14 mouse cellular contexts compared by ENCODE assay signal in genomic region chr6:146544622-146545021, GRCm38 (mm10). TPM values are rescaled to one million over a fixed set of nuclear protein-coding genes. Genes with fewer than 3 reads are reported as not detected.
DNase-seq lines count a peak whose midpoint lies in the region; ATAC-seq and TF ChIP-seq lines count a peak whose summit lies in the region.
"Had no signal": no experiment of that assay in that cellular context is flagged by ENCODE, and none has a peak within 500 bp of the region (broad histone marks: within the 10 kb centered on the region; RNA-seq: fewer than 3 reads in every experiment).

No protein-coding gene starts in this region.

- no peaks in the 10 kb centered on the region for H3K79me2 ChIP-seq in CH12.LX (replicated peaks; ENCODE audit: control insufficient read depth, extremely low read depth, insufficient read depth, poor library complexity, severe bottlenecking)

- TF ChIP-seq CTCF in liver, postnatal 0 days (IDR thresholded peaks at IDR 0.05; ENCODE audit: low read depth) = peak; percentile 35
- TF ChIP-seq CTCF in CH12.LX (conservative IDR thresholded peaks at IDR 0.05 in 1 of 2, IDR thresholded peaks at IDR 0.05 in 1 of 2; ENCODE audit: low read depth in 2 of 2, low read length in 2 of 2) = peak in 1 of 2 experiments; percentile 39; a peak in 2 of 4 replicates

- no peak for ATAC-seq in heart, embryonic 12.5 days (ENCODE audit: insufficient number of reproducible peaks, low FRiP score)
- no peak for ATAC-seq in liver, postnatal 0 days
- no peak for ATAC-seq in liver, embryonic 11.5 days (replicated peaks; ENCODE audit: low FRiP score)
- ATAC-seq: midbrain, embryonic 16.5 days had no signal

- H3K4me2 ChIP-seq in heart, embryonic 12.5 days = no peak overlapping the region
- no peak overlapping the region for H3K4me2 ChIP-seq in liver, postnatal 0 days (ENCODE audit: low read depth, low read length)
- no peak overlapping the region for H3K4me2 ChIP-seq in liver, embryonic 11.5 days
- H3K4me2 ChIP-seq in CH12.LX (ENCODE audit: insufficient read depth, low read depth, poor library complexity, severe bottlenecking) = no peak overlapping the region
- H3K4me2 ChIP-seq: liver, embryonic 13.5 days; neural tube, embryonic 13.5 days had no signal

- peak overlapping the region; percentile 94 for H3K27ac ChIP-seq in heart, embryonic 12.5 days (ENCODE audit: poor library complexity, severe bottlenecking)
- no peak overlapping the region for H3K27ac ChIP-seq in liver, postnatal 0 days (ENCODE audit: low read depth)
- no peak overlapping the region for H3K27ac ChIP-seq in liver, embryonic 11.5 days (ENCODE audit: low read depth, low read length)
- H3K27ac ChIP-seq in CH12.LX (ENCODE audit: insufficient read depth, low read depth) = no peak overlapping the region
- H3K27ac ChIP-seq: liver, embryonic 13.5 days; neural tube, embryonic 13.5 days had no signal

- H3K4me1 ChIP-seq in heart, embryonic 12.5 days (replicated peaks) = peaks cover 22% of the 10 kb centered on the region
- no peaks in the 10 kb centered on the region for H3K4me1 ChIP-seq in liver, postnatal 0 days (ENCODE audit: insufficient read depth)
- H3K4me1 ChIP-seq in liver, embryonic 11.5 days (replicated peaks; ENCODE audit: control insufficient read depth, insufficient read depth, low read length) = no peaks in the 10 kb centered on the region
- H3K4me1 ChIP-seq in CH12.LX (ENCODE audit: control insufficient read depth in 1 of 2, insufficient read depth in 2 of 2) = no peaks in the 10 kb centered on the region
- H3K4me1 ChIP-seq: liver, embryonic 13.5 days; neural tube, embryonic 13.5 days had no signal

- H3K27me3 ChIP-seq in heart, embryonic 12.5 days (replicated peaks) = no peaks in the 10 kb centered on the region
- H3K27me3 ChIP-seq in liver, postnatal 0 days (ENCODE audit: insufficient read depth, low read length) = no peaks in the 10 kb centered on the region
- H3K27me3 ChIP-seq in liver, embryonic 11.5 days (replicated peaks; ENCODE audit: control insufficient read depth, insufficient read depth, low read length) = no peaks in the 10 kb centered on the region
- no peaks in the 10 kb centered on the region for H3K27me3 ChIP-seq in CH12.LX (replicated peaks)
- H3K27me3 ChIP-seq: liver, embryonic 13.5 days; neural tube, embryonic 13.5 days had no signal

- peak; percentile 34 for TF ChIP-seq RAD21 in CH12.LX (IDR thresholded peaks at IDR 0.05; ENCODE audit: low read depth, low read length)

- no peak overlapping the region for H3K9ac ChIP-seq in heart, embryonic 12.5 days
- H3K9ac ChIP-seq in liver, postnatal 0 days (replicated peaks) = no peak overlapping the region
- H3K9ac ChIP-seq in liver, embryonic 11.5 days (ENCODE audit: low read depth, low read length) = no peak overlapping the region
- no peak overlapping the region for H3K9ac ChIP-seq in CH12.LX (ENCODE audit: insufficient read depth, low read depth)
- H3K9ac ChIP-seq: liver, embryonic 13.5 days; neural tube, embryonic 13.5 days had no signal

- WGBS in heart, embryonic 12.5 days = 84% methylated on average over 1 of the region's 1 CpGs
- WGBS in liver, postnatal 0 days (ENCODE audit: insufficient replicate concordance) = 79% methylated on average over 1 of the region's 1 CpGs
- WGBS in liver, embryonic 11.5 days = 89% methylated on average over 1 of the region's 1 CpGs

- DNase-seq in heart, postnatal 4 days = no peak
- no peak for DNase-seq in liver, postnatal 0 days
- DNase-seq in liver, embryonic 11.5 days (ENCODE audit: low spot score) = no peak
- DNase-seq in CH12.LX (ENCODE audit: extremely low read depth) = no peak
- DNase-seq in induced T-regulatory cell, adult 2 months (ENCODE audit: low read depth) = peak; percentile 35
- no peak for DNase-seq in gastrocnemius, adult 8-10 months (ENCODE audit: low spot score in 2 of 2)
- DNase-seq in right cerebral cortex, postnatal 36 days (ENCODE audit: low spot score in 2 of 2) = no peak
- DNase-seq: cerebellum, adult 11 months; kidney, adult 9 months; liver, embryonic 13.5 days; thymus, adult 2 months had no signal

- dilution Hi-C loops in CH12.LX (cut with MboI; ENCODE audit: extremely low pct_ligation_motif_present, extremely low pct_unique_long_range_greater_than_20kb, low sequenced_read_pairs) = no loop called here

- peaks cover 30% of the 10 kb centered on the region for H3K36me3 ChIP-seq in heart, embryonic 12.5 days
- H3K36me3 ChIP-seq in liver, postnatal 0 days (replicated peaks; ENCODE audit: insufficient read depth, low read length) = peaks cover 2% of the 10 kb centered on the region; the same call in 1 of the 2 replicates
- H3K36me3 ChIP-seq in liver, embryonic 11.5 days (ENCODE audit: control insufficient read depth, insufficient read depth, low read length) = peaks cover 4% of the 10 kb centered on the region
- peaks cover 3 to 28% of the 10 kb centered on the region in 2 experiments for H3K36me3 ChIP-seq in CH12.LX (replicated peaks in 1 of 2; ENCODE audit: control insufficient read depth in 1 of 2, insufficient read depth in 1 of 2, low read length in 1 of 2)

- no peak for TF ChIP-seq EP300 in liver, postnatal 0 days (IDR thresholded peaks at IDR 0.05; ENCODE audit: low read depth)
- no peak for TF ChIP-seq EP300 in CH12.LX (IDR thresholded peaks at IDR 0.05; ENCODE audit: low read length)

- no peak for TF ChIP-seq POLR2A in CH12.LX (IDR thresholded peaks at IDR 0.05; ENCODE audit: low read depth, low read length)

- in situ Hi-C loops in CH12.LX (cut with MboI; ENCODE audit: low pct_ligation_motif_present, low pct_unique_long_range_greater_than_20kb, low sequenced_read_pairs) = no loop called here

- H3K4me3 ChIP-seq in heart, embryonic 12.5 days = no peak overlapping the region
- no peak overlapping the region for H3K4me3 ChIP-seq in liver, postnatal 0 days (ENCODE audit: low read depth, low read length)
- no peak overlapping the region for H3K4me3 ChIP-seq in liver, embryonic 11.5 days (ENCODE audit: low read depth, low read length)
- no peak overlapping the region for H3K4me3 ChIP-seq in CH12.LX (replicated peaks in 1 of 3; ENCODE audit: low read depth in 2 of 3, low read length in 2 of 3, poor library complexity in 1 of 3)
- H3K4me3 ChIP-seq: liver, embryonic 13.5 days; neural tube, embryonic 13.5 days had no signal

- H3K9me3 ChIP-seq in heart, embryonic 12.5 days (replicated peaks) = no peaks in the 10 kb centered on the region
- H3K9me3 ChIP-seq in liver, postnatal 0 days (ENCODE audit: low read length) = no peaks in the 10 kb centered on the region
- no peaks in the 10 kb centered on the region for H3K9me3 ChIP-seq in liver, embryonic 11.5 days (ENCODE audit: control insufficient read depth, low read length)
- no peaks in the 10 kb centered on the region for H3K9me3 ChIP-seq in CH12.LX (replicated peaks; ENCODE audit: low read length)
- H3K9me3 ChIP-seq: liver, embryonic 13.5 days; neural tube, embryonic 13.5 days had no signal

TF ChIP-seq in CH12.LX, 34 proteins besides CTCF, POLR2A, EP300 and RAD21 (continues in another document):
- no peak for TF ChIP-seq ELF1 (IDR thresholded peaks at IDR 0.05; ENCODE audit: low read depth, low read length)
- TF ChIP-seq ZC3H11A (IDR thresholded peaks at IDR 0.05; ENCODE audit: low read depth, low read length) = no peak
- TF ChIP-seq GABPA (IDR thresholded peaks at IDR 0.05; ENCODE audit: insufficient replicate concordance, low read depth, low read length) = no peak
- TF ChIP-seq JUND (conservative IDR thresholded peaks at IDR 0.05; ENCODE audit: low read depth, low read length) = no peak
- TF ChIP-seq ZKSCAN1 (IDR thresholded peaks at IDR 0.05; ENCODE audit: borderline replicate concordance, low read depth, low read length) = no peak
- no peak for TF ChIP-seq CHD2 (IDR thresholded peaks at IDR 0.05; ENCODE audit: low read length)
- TF ChIP-seq SMC3 (IDR thresholded peaks at IDR 0.05; ENCODE audit: low read depth, low read length) = no peak
- TF ChIP-seq MAZ (IDR thresholded peaks at IDR 0.05; ENCODE audit: low read depth, low read length) = no peak
- no peak for TF ChIP-seq ETS1 (conservative IDR thresholded peaks at IDR 0.05; ENCODE audit: low read depth, low read length)
- TF ChIP-seq PAX5 (IDR thresholded peaks at IDR 0.05; ENCODE audit: low read length) = no peak
- no peak for TF ChIP-seq USF1 (IDR thresholded peaks at IDR 0.05; ENCODE audit: low read depth, low read length)
- no peak for TF ChIP-seq ZMIZ1 (IDR thresholded peaks at IDR 0.05; ENCODE audit: low read depth, low read length)
- no peak for TF ChIP-seq CHD1 (IDR thresholded peaks at IDR 0.05; ENCODE audit: low read depth, low read length)
- no peak for TF ChIP-seq RCOR1 (conservative IDR thresholded peaks at IDR 0.05; ENCODE audit: low read depth, low read length)

RNA-seq across cellular contexts. Expression of gene Fgfr1op2, which starts 32.4 kb away (rescaled TPM):
- polyA plus RNA-seq in heart, embryonic 12.5 days (2016; fragmentation: Nextera tagmentation; extraction: Ambion mirVana) = 85.9 and 87.0 TPM in 2 replicates
- total RNA-seq in heart, postnatal 4 days (2021) = 10 to 100 TPM; 63.8 to 66.8 TPM
- 69.7 and 71.6 TPM in 2 replicates for polyA plus RNA-seq in liver, postnatal 0 days (2015; fragmentation: Nextera tagmentation; extraction: Ambion mirVana)
- polyA plus RNA-seq in liver, embryonic 11.5 days (2014; fragmentation: Nextera tagmentation; extraction: Ambion mirVana) = 126 TPM in 2 replicates
- total RNA-seq in CH12.LX (2012; rRNA removed) = 80.0 and 94.1 TPM in 2 replicates
- 69.3 and 73.0 TPM in 2 replicates for total RNA-seq in CH12.LX (2014; rRNA removed)
- polyA plus RNA-seq in CH12.LX (2012; ENCODE audit: insufficient read length, low read depth) = 101 and 104 TPM in 2 replicates
- total RNA-seq in gastrocnemius, adult 8-10 months (2022) = 10 to 100 TPM; 51.1 to 60.5 (median 55.3) TPM

RNA-seq across cellular contexts. Expression of gene Ints13, which starts 33.0 kb away (rescaled TPM):
- 57.4 and 60.5 TPM in 2 replicates for polyA plus RNA-seq in heart, embryonic 12.5 days (2016; fragmentation: Nextera tagmentation; extraction: Ambion mirVana)
- total RNA-seq in heart, postnatal 4 days (2021) = 10 to 100 TPM; 28.4 to 35.0 TPM
- polyA plus RNA-seq in liver, postnatal 0 days (2015; fragmentation: Nextera tagmentation; extraction: Ambion mirVana) = 14.5 and 17.6 TPM in 2 replicates
- 69.9 and 74.3 TPM in 2 replicates for polyA plus RNA-seq in liver, embryonic 11.5 days (2014; fragmentation: Nextera tagmentation; extraction: Ambion mirVana)
- total RNA-seq in CH12.LX (2012; rRNA removed) = 31.9 and 42.6 TPM in 2 replicates
- total RNA-seq in CH12.LX (2014; rRNA removed) = 50.5 and 63.7 TPM in 2 replicates
- polyA plus RNA-seq in CH12.LX (2012; ENCODE audit: insufficient read length, low read depth) = 51.9 and 66.1 TPM in 2 replicates
- 10 to 100 TPM in 3 of 4 experiments, 1 to 10 TPM in 1; 8.8 to 12.1 (median 11.4) TPM for total RNA-seq in gastrocnemius, adult 8-10 months (2022)

RNA-seq across cellular contexts. Expression of gene Itpr2, which starts 42.6 kb away (rescaled TPM):
- 32.4 and 40.7 TPM in 2 replicates for polyA plus RNA-seq in heart, embryonic 12.5 days (2016; fragmentation: Nextera tagmentation; extraction: Ambion mirVana)
- 10 to 100 TPM; 38.6 to 45.5 TPM for total RNA-seq in heart, postnatal 4 days (2021)
- polyA plus RNA-seq in liver, postnatal 0 days (2015; fragmentation: Nextera tagmentation; extraction: Ambion mirVana) = 13.8 and 15.2 TPM in 2 replicates
- polyA plus RNA-seq in liver, embryonic 11.5 days (2014; fragmentation: Nextera tagmentation; extraction: Ambion mirVana) = 4.0 and 5.3 TPM in 2 replicates
- total RNA-seq in CH12.LX (2012; rRNA removed) (4.7 and 8.9 TPM in 2 replicates), CH12.LX (2014; rRNA removed) (2.2 and 3.5 TPM in 2 replicates)
- 3.4 and 4.4 TPM in 2 replicates for polyA plus RNA-seq in CH12.LX (2012; ENCODE audit: insufficient read length, low read depth)
- 1 to 10 TPM; 4.1 to 6.2 (median 5.0) TPM for total RNA-seq in gastrocnemius, adult 8-10 months (2022)
